Mouse (Mus musculus) liver, embryonic 12.5 days (tissue): ENCODE results near the gene H2-D1. TPM values are rescaled to one million over a fixed set of nuclear protein-coding genes. Genes with fewer than 3 reads are reported as not detected.
"Not testable (repeated sequence)": the region's sequence is repeated elsewhere in the genome, so short reads cannot be mapped to it uniquely, and the experiment has no call there.

Source experiments
- ATAC-seq: fragments of 200-750 bp; cut with Nextera tagmentation; 2 replicates; pipeline ENCODE4 v1.8.0; 2017; ENCODE audit warnings: moderate number of reproducible peaks, mild to moderate bottlenecking, moderate library complexity
- H3K27ac ChIP-seq: fragments of 300-500 bp; sonication (generic); 2 replicates; pipeline ENCODE4 v1.5.1; 2016; ENCODE audit warnings: mild to moderate bottlenecking
- H3K27me3 ChIP-seq: fragments of 300-500 bp; sonication (generic); replicated peaks from 2 replicates; pipeline ENCODE4 v1.6.1; 2016; ENCODE audit warnings: mild to moderate bottlenecking, moderate library complexity
- H3K36me3 ChIP-seq: fragments of 300-500 bp; sonication (generic); 2 replicates; pipeline ENCODE4 v1.6.1; 2016; ENCODE audit warnings: mild to moderate bottlenecking, moderate library complexity
- H3K4me1 ChIP-seq: fragments of 300-500 bp; sonication (generic); 2 replicates; pipeline ENCODE4 v1.6.1; 2016
- H3K4me2 ChIP-seq: fragments of 300-500 bp; sonication (generic); 2 replicates; pipeline ENCODE4 v1.6.1; 2016; ENCODE audit warnings: mild to moderate bottlenecking, moderate library complexity
- H3K4me3 ChIP-seq: fragments of 300-500 bp; sonication (generic); 2 replicates; pipeline ENCODE4 v1.5.1; 2016; ENCODE audit warnings: mild to moderate bottlenecking, moderate library complexity
- H3K9ac ChIP-seq: fragments of 300-500 bp; sonication (generic); 2 replicates; pipeline ENCODE4 v1.6.1; 2016; ENCODE audit warnings: mild to moderate bottlenecking, moderate library complexity
- H3K9me3 ChIP-seq: fragments of 300-500 bp; sonication (generic); replicated peaks from 2 replicates; pipeline ENCODE4 v1.6.1; 2016; ENCODE audit warnings: mild to moderate bottlenecking, moderate library complexity
- WGBS: fragments of 180-500 bp; shearing (Covaris S2); methylation state at CpG from one replicate; pipeline ENCODE4 v1.1.7; 2016; ENCODE audit not compliant: insufficient replicate concordance; 5-methylcytosine and 5-hydroxymethylcytosine counted together
- microRNA-seq: library from miRNA; unstranded; fragments of <30 nt; microRNA quantifications from one replicate; pipeline ENCODE4, GENCODE M21; 2017
- polyA plus RNA-seq: library from polyadenylated mRNA; unstranded; fragments of >200 nt; fragmentation: Nextera tagmentation; extraction: Ambion mirVana; gene quantifications from 2 replicates; pipeline ENCODE4 v1.2.1, GENCODE M21; 2016

The H2-D1 gene
- polyA plus RNA-seq, 1 experiment from 2014 or later = 72.5 TPM

- WGBS = 6% methylated on average over 5 of the region's 5 CpGs
- not testable (repeated sequence) for H3K4me3 ChIP-seq
Observed at GRCm38 (mm10) chr17:35295796-35296195, 33.3 kb downstream of the H2-D1 start.

GRCm38 (mm10) chr17:35300261-35300945 lies 37.9 kb downstream of the H2-D1 start:
- not testable (repeated sequence) for ATAC-seq, H3K9ac ChIP-seq, H3K27ac ChIP-seq, H3K4me2 ChIP-seq, H3K4me3 ChIP-seq, H3K4me1 ChIP-seq, H3K36me3 ChIP-seq, H3K27me3 ChIP-seq, H3K9me3 ChIP-seq
- WGBS = 64% methylated on average over 7 of the region's 7 CpGs

More at GRCm38 (mm10) chr17:35295796-35296195, 33.3 kb downstream of the H2-D1 start:
- H3K36me3 ChIP-seq, H3K4me2 ChIP-seq, H3K27me3 ChIP-seq, H3K9me3 ChIP-seq, H3K4me1 ChIP-seq, H3K9ac ChIP-seq, ATAC-seq, H3K27ac ChIP-seq: not testable (repeated sequence)

- Histone ChIP-seq H3K4me1 (peaks cover 4% of the 10 kb centered on the region; the same call in 1 of the 2 replicates), H3K4me3 (no peak overlapping the region), H3K27me3 (peaks cover 7% of the 10 kb centered on the region; the same call in 1 of the 2 replicates), H3K36me3 (no peaks in the 10 kb centered on the region), H3K9ac (no peak overlapping the region), H3K9me3 (no peaks in the 10 kb centered on the region), H3K27ac (no peak overlapping the region), H3K4me2 (peak overlapping the region; percentile 37)
- no peak for ATAC-seq
- WGBS = 17% methylated on average over 13 of the region's 13 CpGs
Observed at GRCm38 (mm10) chr17:35301645-35302258, 39.2 kb downstream of the H2-D1 start.

DNA sequence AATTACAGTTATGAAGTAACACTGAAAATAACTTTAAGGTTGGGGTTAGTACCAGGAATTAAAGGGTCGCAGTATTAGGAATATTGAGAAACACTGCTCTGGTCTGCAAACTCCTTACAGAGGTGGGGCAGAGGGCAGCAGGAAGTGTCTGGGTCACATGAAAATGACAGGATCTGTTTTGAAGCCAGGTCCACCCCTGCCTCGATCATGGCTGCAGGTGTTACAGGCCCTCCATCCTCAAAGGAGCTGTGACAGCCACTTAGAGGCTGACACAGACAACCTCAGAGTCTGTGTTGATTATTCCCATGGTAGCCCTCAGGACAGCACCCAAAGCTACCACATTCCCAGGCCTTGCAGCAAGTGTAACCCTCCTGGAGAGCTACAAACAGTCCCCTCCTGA lies 40.7 kb downstream of the H2-D1 start:
- Histone ChIP-seq H3K4me1 (peaks cover 4% of the 10 kb centered on the region; the same call in 1 of the 2 replicates), H3K27ac (no peak overlapping the region), H3K4me2 (no peak overlapping the region), H3K4me3 (no peak overlapping the region), H3K9me3 (no peaks in the 10 kb centered on the region), H3K9ac (no peak overlapping the region), H3K27me3 (peaks cover 22% of the 10 kb centered on the region; the same call in 1 of the 2 replicates), H3K36me3 (no peaks in the 10 kb centered on the region)
- no peak for ATAC-seq
- WGBS = 54% methylated on average over 2 of the region's 2 CpGs

GRCm38 (mm10) chr17:35303756-35304350 lies 41.3 kb downstream of the H2-D1 start:
- peak; percentile 49 for ATAC-seq
- H3K9ac ChIP-seq = no peak overlapping the region
- no peak overlapping the region for H3K4me3 ChIP-seq
- H3K4me2 ChIP-seq = no peak overlapping the region
- peaks cover 4% of the 10 kb centered on the region; the same call in 1 of the 2 replicates for H3K4me1 ChIP-seq
- no peaks in the 10 kb centered on the region for H3K36me3 ChIP-seq
- H3K27ac ChIP-seq = no peak overlapping the region
- H3K27me3 ChIP-seq = peaks cover 27% of the 10 kb centered on the region; the same call in 1 of the 2 replicates
- 72% methylated on average over 10 of the region's 10 CpGs for WGBS
- H3K9me3 ChIP-seq = no peaks in the 10 kb centered on the region

DNA sequence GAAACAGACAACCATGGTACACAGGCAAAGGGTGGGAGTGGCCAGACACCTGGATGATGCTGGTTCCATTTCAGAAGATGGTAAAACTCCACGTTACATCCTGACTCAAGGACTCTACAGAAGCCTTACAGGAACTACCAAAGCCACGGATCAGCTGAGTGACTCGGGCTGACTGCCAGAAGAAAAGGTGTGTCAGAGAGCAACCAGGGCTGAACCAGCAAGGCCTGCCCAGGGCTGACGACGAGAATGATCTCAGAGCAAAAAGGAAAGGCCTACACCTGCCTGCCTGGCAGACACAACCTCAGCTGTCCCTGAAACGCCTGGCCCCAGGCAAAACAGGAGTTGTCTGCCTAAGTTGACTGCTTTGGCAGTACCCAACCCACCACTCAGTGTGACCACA lies 41.9 kb downstream of the H2-D1 start:
- Histone ChIP-seq H3K9ac (no peak overlapping the region), H3K27me3 (peaks cover 27% of the 10 kb centered on the region; the same call in 1 of the 2 replicates), H3K4me3 (no peak overlapping the region), H3K9me3 (no peaks in the 10 kb centered on the region), H3K4me2 (no peak overlapping the region), H3K27ac (no peak overlapping the region), H3K4me1 (peaks cover 4% of the 10 kb centered on the region; the same call in 1 of the 2 replicates), H3K36me3 (no peaks in the 10 kb centered on the region)
- ATAC-seq = no peak
- 48% methylated on average over 6 of the region's 6 CpGs for WGBS

DNA sequence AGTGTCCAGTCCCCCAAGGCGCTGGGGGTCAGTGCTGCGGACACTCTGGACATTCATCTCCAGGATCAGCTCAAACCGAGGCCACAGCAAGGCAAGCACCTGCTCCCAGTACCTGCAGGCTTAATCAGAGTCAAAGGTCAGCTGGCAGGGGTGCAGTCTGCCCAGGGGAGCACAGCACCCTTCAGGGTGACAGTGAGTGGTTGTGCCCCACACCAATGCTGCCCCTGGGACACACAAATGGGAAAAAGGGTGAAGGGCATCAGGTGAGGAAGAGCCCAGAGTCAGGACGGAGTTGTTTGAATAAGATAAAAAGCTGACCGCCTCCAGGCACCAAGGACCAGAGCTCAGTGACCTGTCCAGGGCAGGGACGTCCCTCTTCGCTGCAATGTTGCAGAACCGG lies 42.4 kb downstream of the H2-D1 start:
- not testable (repeated sequence) for H3K4me2 ChIP-seq, ATAC-seq, H3K9ac ChIP-seq, H3K4me1 ChIP-seq, H3K4me3 ChIP-seq, H3K9me3 ChIP-seq, H3K27ac ChIP-seq, H3K36me3 ChIP-seq
- 59% methylated on average over 8 of the region's 8 CpGs for WGBS
- H3K27me3 ChIP-seq = peaks cover 27% of the 10 kb centered on the region; the same call in 1 of the 2 replicates

Small RNA genes lying within 50 kb of the gene (microRNA-seq; reads per million reads assigned to microRNA genes)
- 2.1 reads per million for gene Mir6975
- gene Mir8094 = not detected

Other genes with a start within 250 kb of the H2-D1 start
- gene Vwa7, start 246.2 kb upstream of the H2-D1 start, polyA plus RNA-seq = 0.10 and 0.15 TPM in 2 replicates
- 2.8 and 3.4 TPM in 2 replicates for gene Sapcd1, start 234.7 kb upstream of the H2-D1 start, polyA plus RNA-seq
- 4.0 and 4.8 TPM in 2 replicates for gene Msh5, start 216.0 kb upstream of the H2-D1 start, polyA plus RNA-seq
- gene Clic1, start 212.8 kb upstream of the H2-D1 start, polyA plus RNA-seq = 160 and 162 TPM in 2 replicates
- 49.0 and 49.1 TPM in 2 replicates for gene Ddah2, start 203.7 kb upstream of the H2-D1 start, polyA plus RNA-seq
- 0.41 and 0.44 TPM in 2 replicates for gene Ly6g6c, start 197.3 kb upstream of the H2-D1 start, polyA plus RNA-seq
- gene Mpig6b, start 196.5 kb upstream of the H2-D1 start, polyA plus RNA-seq = 7.3 and 8.7 TPM in 2 replicates
- gene Ly6g6e, start 185.8 kb upstream of the H2-D1 start, polyA plus RNA-seq = 0.23 TPM in 1 of 2 replicates, not detected in the other
- gene Ly6g6d, start 184.7 kb upstream of the H2-D1 start, polyA plus RNA-seq = 0.36 and 0.53 TPM in 2 replicates
- 10.2 and 10.5 TPM in 2 replicates for gene Ly6g6f, start 177.1 kb upstream of the H2-D1 start, polyA plus RNA-seq
- 60.2 and 61.1 TPM in 2 replicates for gene Abhd16a, start 173.5 kb upstream of the H2-D1 start, polyA plus RNA-seq
- gene Ly6g5c, start 154.5 kb upstream of the H2-D1 start, polyA plus RNA-seq = not detected in 2 replicates
- gene Ly6g5b, start 147.3 kb upstream of the H2-D1 start, polyA plus RNA-seq = 0.55 and 0.81 TPM in 2 replicates
- gene Gpank1, start 141.3 kb upstream of the H2-D1 start, polyA plus RNA-seq = 16.5 and 19.6 TPM in 2 replicates
- 187 and 192 TPM in 2 replicates for gene Csnk2b, start 140.7 kb upstream of the H2-D1 start, polyA plus RNA-seq
- 3.7 and 4.3 TPM in 2 replicates for gene D17H6S53E, start 136.4 kb upstream of the H2-D1 start, polyA plus RNA-seq
- 482 and 508 TPM in 2 replicates for gene Apom, start 130.7 kb upstream of the H2-D1 start, polyA plus RNA-seq
- gene Bag6, start 127.6 kb upstream of the H2-D1 start, polyA plus RNA-seq = 29.1 and 35.5 TPM in 2 replicates
- 83.0 and 86.8 TPM in 2 replicates for gene Prrc2a, start 97.8 kb upstream of the H2-D1 start, polyA plus RNA-seq
- 10.5 and 11.6 TPM in 2 replicates for gene Aif1, start 86.7 kb upstream of the H2-D1 start, polyA plus RNA-seq
- gene Lst1, start 74.3 kb upstream of the H2-D1 start, polyA plus RNA-seq = 20.8 and 23.7 TPM in 2 replicates
- gene Ltb, start 68.3 kb upstream of the H2-D1 start, polyA plus RNA-seq = 1.2 and 1.3 TPM in 2 replicates
- gene Tnf, start 60.7 kb upstream of the H2-D1 start, polyA plus RNA-seq = 0.33 and 0.36 TPM in 2 replicates
- 0.12 TPM in 1 of 2 replicates, not detected in the other for gene Lta, start 57.4 kb upstream of the H2-D1 start, polyA plus RNA-seq
- 0.42 TPM in 1 of 2 replicates, not detected in the other for gene Gm16181, start 41.9 kb upstream of the H2-D1 start, polyA plus RNA-seq
- gene Atp6v1g2, start 29.1 kb upstream of the H2-D1 start, polyA plus RNA-seq = 1.3 and 1.8 TPM in 2 replicates
- gene Nfkbil1, start 26.9 kb upstream of the H2-D1 start, polyA plus RNA-seq = 5.7 and 6.4 TPM in 2 replicates
- gene Ddx39b, start 21.0 kb upstream of the H2-D1 start, polyA plus RNA-seq = 258 and 267 TPM in 2 replicates
- 0.93 and 1.0 TPM in 2 replicates for gene H2-Q1, start 57.7 kb downstream of the H2-D1 start, polyA plus RNA-seq
- gene H2-Q2, start 79.5 kb downstream of the H2-D1 start, polyA plus RNA-seq = 0.72 and 0.85 TPM in 2 replicates
- 1.9 and 2.3 TPM in 2 replicates for gene H2-Q4, start 116.9 kb downstream of the H2-D1 start, polyA plus RNA-seq
- 10.1 and 10.9 TPM in 2 replicates for gene H2-Q6, start 162.1 kb downstream of the H2-D1 start, polyA plus RNA-seq
- 23.4 and 24.6 TPM in 2 replicates for gene H2-Q7, start 176.4 kb downstream of the H2-D1 start, polyA plus RNA-seq
- 102 TPM in 2 replicates for gene H2-Q10, start 207.4 kb downstream of the H2-D1 start, polyA plus RNA-seq
- gene Pou5f1, start 243.3 kb downstream of the H2-D1 start, polyA plus RNA-seq = not detected in 2 replicates